Mouse (Mus musculus) ovary, postnatal 36 days (tissue): Measurements from ENCODE around the gene Zfp664.
A peak's percentile ranks its signal among the peaks of the same experiment; 100 is the strongest.

Experiments
- DNase-seq: peaks from one replicate; pipeline ENCODE4 v3.0.0; 2022; ENCODE audit warnings: low spot score, mixed read lengths

Gene Zfp664

GRCm38 (mm10) chr5:124862013-124862866 is at the start of gene Zfp664, which contains the start of gene Ccdc92:
TSS of gene Zfp664 (plus strand) at chr5:124862691.
TSS of gene Ccdc92 (minus strand) at chr5:124862424.
- DNase-seq = peak; percentile 97

- no peak for DNase-seq
These were observed 47.7 kb upstream of the Zfp664 start for GRCm38 (mm10) chr5:124814797-124815196.

GRCm38 (mm10) chr5:124817050-124817449 is 45.4 kb upstream of the Zfp664 start:
- DNase-seq = no peak

GRCm38 (mm10) chr5:124822128-124822894 is 40.2 kb upstream of the Zfp664 start:
- no peak for DNase-seq

- no peak for DNase-seq
These were observed 32.2 kb upstream of the Zfp664 start for GRCm38 (mm10) chr5:124830331-124830730.

DNA sequence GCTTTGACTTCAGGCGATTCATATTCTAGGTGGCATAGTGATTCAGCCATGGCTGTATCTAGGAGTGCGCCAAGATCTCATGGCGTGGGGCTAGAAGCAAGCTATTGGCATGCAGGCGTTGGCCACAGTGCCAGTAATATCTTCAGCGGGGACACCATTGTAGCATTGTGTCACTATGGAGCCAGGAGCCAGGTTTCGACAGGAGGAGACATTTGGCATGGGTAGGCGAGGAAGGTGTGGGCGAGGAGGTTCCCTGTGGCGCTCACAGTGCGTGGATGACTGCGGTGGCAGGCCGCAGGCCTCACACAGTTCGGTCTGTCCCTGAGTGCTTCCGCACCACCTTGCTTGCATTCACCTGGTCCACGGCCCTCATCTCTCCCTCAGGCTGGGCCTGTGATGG is 27.3 kb upstream of the Zfp664 start:
- no peak for DNase-seq

- DNase-seq = no peak
These were observed 26.4 kb upstream of the Zfp664 start for GRCm38 (mm10) chr5:124836075-124836474.

DNA sequence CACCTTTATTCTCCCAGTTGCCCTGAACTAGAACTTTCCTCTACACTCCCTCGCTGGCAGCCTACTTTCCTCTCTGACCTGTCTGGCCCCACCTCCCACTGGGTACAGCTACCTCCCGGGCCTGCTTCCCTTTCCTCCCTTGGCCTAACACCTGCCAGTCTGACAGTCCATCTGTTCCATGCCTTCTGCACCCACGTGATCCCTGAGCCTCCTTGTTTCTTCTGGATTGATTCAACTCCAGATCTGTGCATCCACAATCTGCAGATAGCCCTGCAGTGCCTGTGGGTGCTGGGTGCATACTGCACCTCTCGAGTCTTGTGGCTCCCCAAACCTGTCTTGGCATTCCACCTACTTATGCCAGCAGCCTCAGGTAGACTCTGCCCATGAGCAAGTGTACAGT is 25.9 kb upstream of the Zfp664 start:
- no peak for DNase-seq

- DNase-seq = no peak
These were observed 22.3 kb upstream of the Zfp664 start for GRCm38 (mm10) chr5:124840202-124840601.

DNA sequence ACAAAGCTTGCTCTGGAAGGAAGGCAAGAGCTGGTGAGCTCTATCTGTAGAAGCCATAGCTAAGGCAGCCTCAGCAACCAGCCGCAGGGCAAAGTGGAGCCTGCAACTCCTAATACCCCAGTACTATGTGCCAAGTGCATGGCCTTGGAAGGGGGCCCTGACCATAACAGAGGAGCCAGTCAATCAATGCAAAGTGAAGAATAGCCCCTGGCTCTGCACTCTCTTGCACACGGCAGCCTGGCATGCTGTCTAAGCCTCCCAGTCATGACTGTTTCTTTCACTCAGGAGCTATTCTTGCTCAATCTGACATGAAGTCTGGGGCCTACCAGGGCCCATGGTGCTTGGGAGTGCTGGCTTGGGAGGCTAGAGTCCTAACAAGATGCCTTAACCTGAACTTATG is 21.8 kb upstream of the Zfp664 start:
- no peak for DNase-seq

GRCm38 (mm10) chr5:124843386-124843785 is 19.1 kb upstream of the Zfp664 start:
- no peak for DNase-seq

DNA sequence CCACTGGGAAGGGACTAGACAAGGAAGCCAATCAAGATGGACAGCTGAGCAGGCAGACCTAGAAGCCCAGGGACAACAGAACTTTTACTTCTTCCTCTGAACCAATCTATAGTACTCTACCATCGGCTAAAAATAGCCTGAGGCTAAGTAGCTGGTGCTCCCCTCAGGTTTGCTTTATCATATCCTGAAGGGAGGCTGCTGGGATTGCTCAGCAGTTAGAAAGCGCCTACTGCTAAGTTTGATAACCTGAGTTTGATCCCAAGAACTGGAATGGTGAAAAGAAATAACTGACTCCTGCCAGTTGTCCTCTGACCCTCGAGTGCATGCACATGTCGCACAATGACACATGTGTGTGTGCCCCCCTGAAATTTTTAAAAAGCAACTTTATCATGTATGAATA is 17.6 kb upstream of the Zfp664 start:
- DNase-seq = no peak

GRCm38 (mm10) chr5:124847014-124847413 is 15.5 kb upstream of the Zfp664 start:
- DNase-seq = no peak

- DNase-seq = no peak
These were observed 13.5 kb upstream of the Zfp664 start for GRCm38 (mm10) chr5:124848994-124849393.

DNA sequence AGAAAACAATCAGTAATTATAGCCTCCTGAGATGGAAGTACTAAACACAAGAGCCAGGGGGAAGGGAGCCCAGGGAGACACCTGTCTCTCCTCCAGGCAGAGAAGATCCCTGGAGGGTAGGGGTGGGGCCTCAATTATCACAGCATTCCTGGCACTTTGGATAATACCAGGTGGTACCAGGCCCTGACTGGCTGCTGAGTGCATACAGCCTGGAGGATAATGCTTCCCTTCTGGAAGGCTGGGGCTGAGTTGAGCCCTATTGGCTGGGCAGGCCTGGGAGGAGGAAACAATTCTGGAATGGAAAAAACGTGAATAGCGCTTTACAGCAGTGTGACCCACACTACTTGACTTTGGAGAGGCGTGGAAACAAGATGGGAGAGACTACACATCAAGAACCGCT is 10.9 kb upstream of the Zfp664 start:
- DNase-seq = no peak

GRCm38 (mm10) chr5:124852294-124852693 is 10.2 kb upstream of the Zfp664 start:
- no peak for DNase-seq

- no peak for DNase-seq
These were observed 9.4 kb upstream of the Zfp664 start for GRCm38 (mm10) chr5:124853079-124853478.

- DNase-seq = no peak
These were observed 8.3 kb upstream of the Zfp664 start for GRCm38 (mm10) chr5:124854202-124854601.

- DNase-seq = no peak
These were observed 2.5 kb upstream of the Zfp664 start for GRCm38 (mm10) chr5:124860013-124860412.

DNA sequence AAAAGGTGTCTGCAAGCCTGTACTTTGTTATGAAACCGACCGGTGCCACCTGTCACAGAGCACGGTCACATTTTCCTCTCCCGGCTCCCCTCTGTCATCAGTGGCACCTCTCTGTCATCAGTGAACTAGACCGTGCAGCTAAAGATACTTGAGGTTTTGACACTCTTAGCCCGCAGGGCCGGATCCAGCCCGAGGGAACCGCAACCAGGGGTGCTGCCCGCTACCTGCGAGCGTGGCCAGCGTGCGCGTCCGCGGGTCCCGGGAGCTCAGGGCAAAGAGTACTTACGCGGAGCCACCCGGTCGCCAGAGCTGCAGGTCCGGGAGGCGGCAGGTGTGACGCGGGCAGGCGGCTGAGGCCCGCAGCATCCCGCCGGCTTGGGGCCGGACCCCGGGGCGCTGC is 1.0 kb upstream of the Zfp664 start:
- peak; percentile 30 for DNase-seq

- peak; percentile 42 for DNase-seq
These were observed 615 bp downstream of the Zfp664 start for GRCm38 (mm10) chr5:124862871-124863741.

DNA sequence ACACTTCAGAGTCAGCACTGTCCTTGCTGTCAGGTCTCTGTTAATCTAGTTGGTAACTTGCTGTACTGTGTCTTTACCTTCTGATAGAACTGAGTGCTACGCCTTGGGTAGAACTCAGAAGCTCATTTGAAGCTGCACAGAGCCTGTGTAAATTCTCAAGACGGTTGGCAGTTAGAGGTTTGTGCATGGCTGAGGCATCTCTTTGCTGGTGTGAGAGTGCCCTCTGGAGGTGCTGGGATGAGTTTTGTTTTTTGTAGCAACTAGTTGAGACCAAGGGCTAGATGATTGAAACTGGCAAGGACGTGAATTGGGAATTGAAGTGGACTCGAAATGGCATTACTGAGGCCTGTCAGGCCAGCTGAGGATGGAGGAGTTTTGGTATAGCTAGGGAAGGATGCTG is 6.5 kb downstream of the Zfp664 start:
- DNase-seq = peak; percentile 40
